Mouse (Mus musculus) ES-CJ7 (cell line): Measurements from ENCODE around the gene Tmem233.
A peak's percentile ranks its signal among the peaks of the same experiment; 100 is the strongest.

ENCODE experiments used
- DNase-seq: peaks from one replicate; pipeline ENCODE4 v3.0.0; 2011; ENCODE audit warnings: low read depth, low spot score

Tmem233 gene

DNA sequence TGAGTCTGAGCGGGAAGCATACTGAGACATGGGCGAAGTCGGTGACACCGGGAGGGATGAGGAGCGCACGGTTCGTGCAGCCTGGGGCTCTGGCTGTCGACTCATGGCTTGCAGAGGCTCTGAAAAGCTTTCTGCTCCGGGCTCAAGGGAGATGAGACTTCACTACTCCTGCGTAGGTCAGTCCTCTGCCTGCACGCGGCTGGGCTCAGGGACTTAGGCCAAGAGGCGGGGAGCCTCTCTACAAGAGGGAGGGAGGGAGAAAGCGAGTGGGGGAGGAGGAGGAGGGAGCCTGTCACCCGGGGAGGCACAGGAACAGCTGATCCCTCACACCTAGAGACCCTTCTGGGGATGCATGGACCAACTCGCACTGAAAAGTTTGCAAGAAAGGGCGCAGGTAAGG is at the start of gene Tmem233:
Tmem233 (minus strand) TSS at position 164 of the 400 bp plus-strand sequence.
- no peak for DNase-seq

DNA sequence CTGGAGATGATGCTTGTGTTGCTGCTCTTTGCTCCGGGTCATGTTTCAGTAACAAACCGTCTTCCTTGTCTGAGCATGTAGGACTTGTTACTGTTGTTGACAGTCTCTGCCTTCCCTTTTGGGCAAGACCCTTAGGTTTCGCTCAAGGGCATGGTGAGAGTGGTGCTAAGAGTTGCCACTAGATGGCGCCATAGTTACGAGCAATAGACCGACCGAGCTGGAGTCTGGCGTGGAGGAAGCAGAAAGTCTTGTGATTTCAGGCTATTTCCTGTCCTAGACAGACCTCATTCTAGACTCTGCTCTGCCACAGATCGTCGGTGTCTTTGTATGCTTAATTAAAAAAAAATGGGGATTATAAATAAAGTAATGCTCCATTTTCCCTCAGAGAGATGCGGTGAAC is 40.3 kb upstream of the Tmem233 start:
- DNase-seq = peak; percentile 92

DNA sequence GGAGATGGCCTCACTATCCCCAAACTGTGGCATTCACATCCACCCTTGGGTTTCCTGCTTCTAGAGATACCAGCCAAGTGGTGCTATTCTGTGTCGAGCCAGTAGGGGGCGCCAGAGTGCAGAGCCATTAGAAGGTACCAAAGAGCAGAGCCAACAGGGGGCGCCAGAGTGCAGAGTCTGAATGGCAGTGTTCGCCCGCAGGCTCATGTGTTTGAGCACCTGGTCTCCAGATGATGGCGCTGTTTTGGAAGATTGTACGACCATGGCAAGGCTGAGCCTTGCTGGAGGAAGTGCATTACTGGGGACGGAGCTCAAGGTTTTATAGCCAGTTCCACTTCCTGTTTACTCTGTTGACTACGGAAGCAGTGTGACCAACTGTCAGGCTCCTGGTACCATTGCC is 33.5 kb upstream of the Tmem233 start:
- DNase-seq = peak; percentile 73

DNA sequence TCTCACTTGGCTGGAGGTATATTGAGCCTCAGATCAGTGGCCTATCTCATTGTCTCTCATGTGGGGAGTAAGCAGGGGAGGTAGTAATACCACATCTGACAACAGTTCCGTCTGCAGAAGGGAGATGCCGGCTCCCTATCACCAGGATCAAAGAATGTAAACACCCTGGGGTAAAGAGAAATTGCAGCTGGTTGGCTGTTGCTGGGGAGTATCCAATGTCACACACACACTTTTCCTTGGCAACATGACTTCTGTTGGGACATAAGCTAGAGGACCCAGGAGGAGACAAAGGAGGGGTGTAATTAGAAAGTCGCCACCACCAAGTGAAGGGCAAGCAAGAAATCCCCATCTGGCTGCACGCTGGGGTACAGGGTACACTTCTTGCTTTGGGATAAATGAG is 33.1 kb upstream of the Tmem233 start:
- DNase-seq = no peak

DNA sequence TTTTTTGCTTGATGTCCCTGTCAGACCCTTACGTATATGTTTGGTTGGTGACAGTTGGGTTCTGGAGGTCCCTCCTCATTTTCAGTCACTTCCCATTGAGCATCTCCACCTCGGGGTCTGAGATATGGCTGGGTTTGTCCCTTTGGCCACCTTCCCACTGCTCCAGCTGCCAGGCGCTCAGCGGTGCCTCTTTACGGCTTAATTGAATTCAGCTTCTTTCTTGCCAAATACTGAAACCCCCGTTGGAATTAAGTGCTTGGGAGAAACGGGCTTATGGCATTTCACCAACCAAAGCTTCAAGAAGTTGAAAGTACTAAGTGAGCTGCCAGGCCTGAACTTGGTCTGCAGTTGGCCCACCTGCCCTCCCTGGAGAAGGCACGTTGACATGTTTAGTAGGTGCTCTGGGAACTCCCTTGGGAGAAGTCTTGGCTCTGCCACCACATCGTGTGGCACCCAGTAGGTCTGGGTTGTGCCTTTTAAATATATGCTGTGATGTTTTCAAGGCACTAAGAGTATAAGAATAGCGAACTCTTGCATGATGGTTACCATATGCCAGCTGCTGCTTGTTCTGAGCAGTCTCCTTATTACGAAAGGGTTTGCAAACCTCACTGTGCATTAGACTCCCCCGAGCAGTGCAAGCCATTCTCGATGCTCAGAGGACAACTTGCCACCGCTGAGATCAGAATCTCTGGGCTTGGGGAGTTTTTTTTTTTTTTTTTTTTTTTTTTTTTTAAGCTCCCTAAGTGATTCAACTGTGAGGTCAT is 32.2 kb upstream of the Tmem233 start:
- DNase-seq = no peak

DNA sequence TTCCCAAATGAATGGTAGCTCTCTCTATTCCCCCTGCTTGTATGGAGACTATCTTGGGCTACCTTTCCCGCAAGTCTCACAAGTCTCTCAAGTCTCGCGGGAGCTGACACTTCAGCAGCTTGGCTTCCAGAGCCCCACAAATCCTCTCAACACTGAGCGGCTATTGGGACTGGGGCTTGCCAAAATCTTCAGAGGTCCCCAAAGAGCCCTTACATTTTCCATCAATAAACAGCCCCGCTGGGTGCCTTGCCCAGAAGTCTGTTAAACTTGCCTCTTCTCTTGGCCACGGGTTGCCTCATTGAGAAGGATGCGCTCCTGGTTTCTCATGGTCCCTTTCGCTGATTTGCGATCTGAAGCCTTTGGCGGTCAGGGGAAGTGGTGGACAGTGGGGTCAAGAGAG is 25.6 kb upstream of the Tmem233 start:
- no peak for DNase-seq

DNA sequence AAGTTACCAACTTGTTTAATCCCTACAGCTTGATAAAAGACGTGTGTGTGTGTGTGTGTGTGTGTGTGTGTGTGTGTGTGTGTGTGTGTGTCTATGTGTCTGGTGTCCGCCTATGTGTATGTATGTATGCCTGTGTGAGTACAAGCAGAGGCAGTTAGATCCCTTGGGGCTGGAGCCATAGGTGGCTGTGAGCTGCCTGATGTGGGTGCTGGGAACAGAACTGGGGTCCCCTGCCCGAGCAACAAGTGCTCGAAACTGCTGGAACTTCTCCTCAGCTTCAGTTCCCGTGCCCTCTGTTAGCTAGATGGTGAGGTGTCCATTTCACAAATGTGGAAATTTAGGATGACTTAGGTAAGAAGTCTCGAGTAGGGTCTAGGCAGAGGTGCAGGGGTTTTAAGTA is 1.2 kb upstream of the Tmem233 start:
- no peak for DNase-seq

DNA sequence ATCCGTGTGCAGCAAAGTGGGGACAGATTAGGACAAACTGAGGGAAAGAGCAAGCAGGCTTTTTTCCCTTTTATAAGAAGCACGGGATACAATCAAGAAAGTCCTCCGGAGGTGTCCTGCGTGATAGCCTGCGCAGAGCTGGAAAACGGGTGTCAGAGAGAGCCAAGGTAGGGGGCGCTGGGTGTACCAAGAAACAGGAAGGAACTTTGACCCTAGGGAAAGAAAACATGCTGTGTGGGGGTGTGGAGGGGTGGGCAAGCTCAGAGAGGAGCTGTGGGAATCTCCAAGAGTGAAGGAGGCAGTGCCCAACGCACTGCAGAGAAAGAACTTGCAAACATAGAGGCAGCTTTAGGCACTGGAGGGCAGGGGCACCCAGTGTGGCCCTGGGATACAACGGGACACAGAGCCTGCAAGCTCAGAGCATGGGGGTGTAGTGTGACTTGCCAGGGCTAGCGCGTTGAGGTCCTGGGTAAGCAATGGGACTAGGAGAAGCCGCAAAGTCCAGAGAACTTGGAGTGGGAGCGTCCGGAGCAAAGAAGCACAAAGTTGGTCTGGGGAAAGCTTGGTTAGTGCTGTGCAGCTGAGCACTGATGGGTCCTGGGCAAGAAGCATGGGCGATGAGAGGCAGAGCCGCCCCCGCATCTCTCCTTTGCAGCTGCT is 673 bp downstream of the Tmem233 start:
- no peak for DNase-seq

DNA sequence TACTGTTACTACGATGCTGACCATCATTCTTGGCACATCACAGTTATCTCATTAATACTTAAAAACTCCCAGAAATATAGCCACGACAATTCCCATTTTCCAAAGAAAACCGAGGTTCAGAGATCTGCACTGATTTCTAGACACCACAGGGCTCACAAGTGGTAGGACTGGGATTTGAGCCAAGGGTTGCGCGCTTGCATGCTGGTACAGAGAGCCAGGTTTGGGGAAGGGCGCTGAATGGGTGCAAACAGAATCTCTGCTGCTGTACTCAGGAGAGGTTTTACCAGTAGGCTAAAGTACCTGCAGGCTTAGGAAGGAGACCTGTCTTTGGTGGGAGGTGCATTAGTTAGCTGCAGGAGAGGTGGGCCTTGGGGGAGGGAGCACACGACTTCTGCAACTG is 1.4 kb downstream of the Tmem233 start:
- no peak for DNase-seq

DNA sequence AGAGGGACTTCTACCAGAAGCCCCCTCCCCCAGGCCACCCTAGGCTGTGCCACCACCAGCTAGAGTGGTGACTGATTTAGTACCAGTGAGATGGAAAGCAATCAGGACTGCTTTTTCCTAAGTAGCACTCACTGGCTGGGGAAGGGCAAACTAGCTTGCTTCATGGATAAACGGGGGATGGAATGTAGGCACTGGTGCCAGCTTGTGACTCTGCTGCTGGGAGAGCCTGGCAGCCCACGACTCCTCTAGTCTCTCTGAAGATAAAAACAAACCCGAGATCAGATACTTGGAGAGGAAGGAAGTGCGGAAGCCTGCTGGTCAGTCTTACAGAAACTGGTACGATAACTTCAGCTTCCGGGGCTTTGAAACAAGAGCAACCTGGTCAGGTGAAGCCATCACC is 2.3 kb downstream of the Tmem233 start:
- DNase-seq = no peak

DNA sequence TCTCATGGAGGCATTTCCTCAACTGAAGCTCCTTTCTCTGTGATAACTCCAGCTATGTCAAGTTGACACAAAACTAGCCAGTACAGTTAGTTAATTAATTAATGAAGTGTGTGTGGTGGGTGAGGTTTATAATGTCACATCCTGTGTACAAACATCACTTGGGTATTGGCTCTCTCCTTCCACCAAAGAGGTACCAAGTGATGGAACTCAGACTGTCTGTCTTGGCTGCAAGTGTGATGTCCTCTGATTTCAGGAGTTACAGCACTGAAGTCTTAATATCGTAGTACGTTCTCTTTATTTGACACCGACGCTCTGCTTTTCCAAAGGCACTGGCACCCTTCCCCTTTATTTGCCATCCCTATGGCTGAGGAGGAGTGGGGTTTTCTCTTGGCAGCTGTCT is 13.4 kb downstream of the Tmem233 start:
- no peak for DNase-seq

DNA sequence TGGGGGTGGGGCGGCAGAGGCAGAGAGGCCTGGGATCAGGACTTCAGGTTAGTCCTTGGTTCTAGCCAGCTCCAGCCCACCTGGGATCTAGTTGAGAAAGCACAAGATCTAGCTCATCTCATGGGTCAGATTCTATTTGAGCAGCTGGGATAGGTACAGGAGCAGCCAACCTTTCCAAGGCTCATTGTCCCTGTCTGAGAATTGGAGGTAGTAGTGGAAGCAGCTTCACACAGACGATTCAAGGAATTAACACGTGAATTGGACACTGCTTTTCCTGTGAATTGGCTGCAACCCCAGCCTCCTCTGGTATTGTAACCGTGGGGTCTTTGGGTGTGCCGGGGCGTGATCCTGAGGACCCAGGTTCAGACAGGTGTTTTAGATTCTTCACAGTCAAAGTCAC is 30.2 kb downstream of the Tmem233 start:
- peak; percentile 76 for DNase-seq

DNA sequence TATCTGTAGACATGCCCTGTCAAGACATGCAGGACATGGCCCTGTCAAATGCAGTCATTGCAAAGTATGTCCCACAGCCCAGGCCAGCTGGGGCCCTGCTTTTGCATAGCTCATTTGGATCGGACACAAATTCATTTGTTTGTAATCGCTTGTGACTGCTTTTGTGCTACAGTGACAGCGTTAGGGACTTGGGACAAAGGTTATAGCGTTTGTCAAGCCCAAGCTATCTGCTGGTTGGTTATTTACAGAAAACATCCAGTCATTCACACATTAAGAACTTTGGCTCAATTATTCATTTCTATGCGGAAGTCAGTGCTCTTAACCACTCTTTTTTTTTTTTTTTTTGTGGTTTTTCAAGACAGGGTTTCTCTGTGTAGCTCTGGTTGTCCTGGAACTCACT is 30.9 kb downstream of the Tmem233 start:
- no peak for DNase-seq

DNA sequence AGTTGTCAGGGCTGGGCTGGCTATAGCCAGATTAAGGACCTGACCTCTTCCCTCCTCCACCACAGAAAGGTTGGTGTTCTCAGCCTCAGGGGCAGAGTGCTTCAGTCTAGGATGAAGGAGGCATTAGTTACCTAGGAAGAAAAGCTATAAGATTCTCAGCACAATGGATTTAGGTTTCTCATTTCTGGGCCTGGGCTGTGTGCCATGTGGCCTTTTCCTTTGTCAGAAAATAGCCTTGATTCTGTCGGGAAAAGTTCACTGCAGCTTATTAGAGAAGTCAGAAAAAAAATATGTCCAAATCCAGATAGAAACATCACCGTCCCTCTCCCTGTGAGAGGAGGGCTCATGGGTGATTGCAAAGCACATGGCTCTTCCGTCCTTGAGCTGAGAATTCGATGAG is 33.2 kb downstream of the Tmem233 start:
- DNase-seq = no peak

DNA sequence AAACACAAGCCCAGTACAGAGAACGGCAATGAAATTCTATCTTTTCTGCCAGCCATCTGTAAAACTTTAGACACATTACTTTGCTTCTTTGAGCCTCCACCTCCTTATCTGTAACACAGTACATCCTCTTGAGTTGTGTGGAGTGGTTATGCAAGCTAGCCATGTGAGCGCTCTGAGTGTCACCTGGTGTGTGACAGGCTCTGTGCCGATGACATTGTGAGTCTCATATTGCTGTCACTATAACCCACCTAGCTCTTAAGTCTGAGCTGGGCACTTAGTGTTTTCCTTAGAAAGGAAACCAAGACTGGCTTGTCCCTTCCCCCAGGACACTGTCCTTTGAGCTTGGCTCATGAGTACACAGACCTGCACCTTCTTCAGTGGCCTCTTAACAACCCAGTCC is 34.7 kb downstream of the Tmem233 start:
- DNase-seq = no peak

DNA sequence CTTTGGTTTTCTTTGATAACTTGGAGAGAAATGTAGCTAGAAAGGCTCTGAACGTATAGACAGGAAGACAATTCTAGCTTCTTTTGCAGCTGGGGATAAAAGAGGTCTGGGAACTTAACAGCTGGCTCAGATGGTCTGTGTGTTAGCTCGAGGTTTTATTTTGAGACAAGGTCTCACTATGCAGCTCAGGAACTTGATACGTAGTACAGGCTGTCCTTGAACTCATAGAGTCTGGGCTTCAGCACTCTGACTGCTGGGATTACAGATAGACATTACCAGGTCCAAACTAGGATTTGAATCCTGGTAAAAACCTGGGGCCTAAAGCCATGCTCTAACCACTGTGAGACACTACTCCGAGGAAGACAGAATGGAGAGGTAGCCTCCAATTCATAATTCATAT is 36.8 kb downstream of the Tmem233 start:
- no peak for DNase-seq

DNA sequence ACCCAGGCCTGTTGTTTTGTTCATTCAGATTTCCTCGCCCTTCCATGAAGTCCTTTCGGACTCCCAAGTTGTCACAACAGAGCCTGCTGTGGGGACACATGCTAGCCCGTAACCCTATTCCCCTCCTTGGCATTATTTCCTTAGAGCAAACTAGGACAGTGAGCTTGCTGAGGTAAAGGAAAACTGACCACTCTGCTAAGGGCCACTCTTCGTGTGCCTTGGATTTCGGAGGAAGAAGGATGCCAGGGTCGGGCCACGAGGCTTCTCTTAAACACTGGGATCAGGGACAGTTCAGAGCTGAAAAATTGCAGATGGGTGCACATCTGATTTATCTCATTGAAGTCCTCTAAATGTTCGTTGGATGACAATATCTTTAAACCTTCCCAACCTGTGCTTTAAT is 37.5 kb downstream of the Tmem233 start:
- no peak for DNase-seq

DNA sequence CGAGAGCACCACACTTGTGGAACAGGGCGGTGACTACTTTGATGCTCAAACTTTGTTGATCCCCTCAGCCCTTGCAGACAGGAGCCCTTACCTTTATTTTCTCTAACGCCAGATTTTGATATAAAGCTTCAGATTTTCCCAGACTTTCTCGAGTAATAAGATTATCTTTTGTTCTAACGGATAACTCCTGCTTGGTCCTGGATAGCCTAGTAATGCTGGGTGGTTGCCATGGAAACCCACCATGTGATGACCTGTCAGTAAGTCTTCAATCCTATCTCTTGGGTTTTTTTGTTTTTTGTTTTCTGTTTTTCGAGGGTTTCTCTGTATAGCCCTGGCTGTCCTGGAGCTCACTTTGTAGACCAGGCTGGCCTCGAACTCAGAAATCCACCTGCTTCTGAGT is 40.8 kb downstream of the Tmem233 start:
- no peak for DNase-seq

DNA sequence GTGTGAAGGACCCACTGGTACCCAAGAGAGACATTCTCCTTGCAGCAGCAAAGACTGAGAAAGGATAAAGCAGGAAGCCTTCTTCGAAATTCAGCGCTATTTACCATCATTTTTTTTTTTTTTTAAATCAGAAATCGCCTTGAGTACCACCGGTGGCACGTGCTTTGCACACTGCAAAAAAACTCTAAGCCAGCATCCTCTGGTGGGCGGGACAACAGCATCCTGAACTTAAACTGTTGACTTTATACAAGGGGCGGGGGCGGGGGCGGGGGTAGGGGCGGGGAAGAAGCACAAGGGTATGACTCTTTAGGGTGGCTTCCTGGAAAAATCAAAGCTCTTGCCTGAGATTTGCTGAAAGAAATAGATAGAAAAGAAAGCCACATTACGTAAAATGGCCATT is 43.3 kb downstream of the Tmem233 start:
- no peak for DNase-seq

DNA sequence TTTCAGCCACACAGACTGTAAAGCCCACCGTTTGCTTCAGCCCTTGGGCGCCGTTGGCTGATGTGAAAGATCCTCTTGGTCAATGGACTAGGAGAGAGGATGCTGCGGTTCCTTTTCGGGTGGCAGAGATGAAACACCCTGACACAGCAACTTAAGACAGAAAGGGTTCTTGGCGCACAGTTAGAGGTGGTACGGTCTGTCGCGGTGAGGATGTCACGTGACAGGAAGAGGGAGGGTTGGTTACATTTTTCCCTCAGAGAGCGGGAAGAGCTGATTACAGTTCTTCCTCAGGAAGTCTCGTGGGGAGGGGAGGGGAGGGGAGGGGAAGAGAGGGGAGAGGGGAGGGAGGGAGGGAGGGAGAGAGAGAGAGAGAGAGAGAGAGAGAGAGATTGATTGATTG is 45.3 kb downstream of the Tmem233 start:
- peak; percentile 60 for DNase-seq

DNA sequence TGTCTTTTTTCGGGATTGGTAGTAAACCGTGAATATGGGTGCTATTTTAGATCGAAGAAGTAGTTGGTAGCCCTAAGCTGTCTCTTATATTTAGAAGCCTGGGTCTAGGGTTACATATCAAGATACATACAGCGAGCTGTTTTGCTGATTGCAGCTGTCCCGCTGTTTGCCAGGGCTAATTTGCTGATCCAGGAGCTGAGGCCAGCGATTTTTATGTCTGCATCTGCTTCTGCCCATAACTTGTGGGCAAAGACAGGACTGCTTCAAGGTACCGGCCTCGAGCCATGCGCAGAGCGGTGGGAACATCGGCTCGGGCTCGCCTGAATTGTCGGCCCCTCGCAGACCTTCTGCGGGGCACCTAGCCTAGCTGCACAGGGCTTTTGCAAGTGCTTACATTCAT is 46.6 kb downstream of the Tmem233 start:
- DNase-seq = no peak

DNA sequence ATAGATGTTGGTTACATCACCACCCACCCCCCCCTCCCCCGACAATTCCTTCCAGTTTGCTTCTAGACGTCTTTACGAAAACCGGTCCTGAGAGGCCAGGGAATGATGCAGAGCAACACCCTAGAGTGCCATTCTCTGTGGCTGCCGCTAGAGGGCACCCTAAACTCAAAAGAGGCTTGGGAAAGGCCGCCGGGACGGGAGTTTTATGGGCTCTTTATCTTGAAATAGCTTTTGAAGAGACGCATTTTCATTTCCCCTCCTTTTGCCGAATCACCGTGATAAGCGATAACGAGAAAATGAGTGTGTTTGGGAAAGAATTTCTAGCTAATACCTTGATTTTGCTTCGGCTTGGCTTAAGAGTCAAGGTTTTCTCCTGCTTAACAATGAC is 51.9 kb downstream of the Tmem233 start:
- peak; percentile 79 for DNase-seq

DNA sequence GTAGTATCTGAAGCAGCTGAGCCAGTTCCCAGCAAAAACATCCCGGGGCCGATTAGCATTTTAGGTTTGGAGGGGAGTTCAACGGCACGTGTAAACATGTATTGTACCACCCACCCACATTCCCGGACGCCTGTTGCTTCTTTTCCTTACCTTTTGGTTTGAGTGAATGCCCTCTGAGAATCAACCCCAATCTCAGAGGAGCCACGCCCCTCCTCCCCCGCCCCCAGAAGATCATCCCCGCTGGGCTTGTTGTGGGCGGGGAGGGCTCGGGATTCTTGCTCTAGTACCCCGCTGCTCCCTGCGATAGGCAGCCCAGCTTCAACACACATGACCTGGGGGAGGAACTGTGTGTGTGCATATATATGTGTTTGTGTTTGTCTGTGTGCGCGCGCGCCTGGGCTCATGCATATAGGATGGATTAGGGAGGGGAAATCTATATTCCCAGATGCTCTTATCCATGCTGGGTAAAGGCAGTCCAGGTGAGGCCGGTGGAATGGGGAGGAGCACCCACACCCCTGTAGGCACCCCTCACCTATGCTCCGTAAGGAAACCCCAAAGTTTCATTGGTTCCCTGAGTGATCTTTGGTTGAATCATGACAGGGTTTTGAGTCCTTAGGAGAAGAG is 52.4 kb downstream of the Tmem233 start:
- no peak for DNase-seq
